Mouse (Mus musculus): ENCODE measurements at regions not wholly inside any gene's neighbourhood (a gene's known extent, or its start where the extent isn't known, plus 50 kb on each side); places are given as distances from the start of the nearest gene placed in this dataset.

- DNase-seq: no peak
Measured at GRCm38 (mm10) chr13:71231182-71231581, 389.6 kb upstream of the Adamts16 start.

- DNase-seq: no peak
Measured at GRCm38 (mm10) chr13:71214776-71215175, 373.2 kb upstream of the Adamts16 start.

GRCm38 (mm10) chr13:71211363-71211762, 369.8 kb upstream of the Adamts16 start:
- no peak for DNase-seq

GRCm38 (mm10) chr13:71210658-71211251, 369.1 kb upstream of the Adamts16 start:
- DNase-seq: no peak

GRCm38 (mm10) chr13:71205708-71206107, 364.1 kb upstream of the Adamts16 start:
- DNase-seq: no peak

GRCm38 (mm10) chr13:71200656-71201055, 359.0 kb upstream of the Adamts16 start:
- DNase-seq: peak; percentile 11

- no peak for DNase-seq
Measured at GRCm38 (mm10) chr13:71195675-71196074, 354.1 kb upstream of the Adamts16 start.

- DNase-seq: no peak
Measured at GRCm38 (mm10) chr13:71184500-71184899, 342.9 kb upstream of the Adamts16 start.

- DNase-seq: no peak
Measured at GRCm38 (mm10) chr13:71179083-71179482, 337.5 kb upstream of the Adamts16 start.

- no peak for DNase-seq
Measured at GRCm38 (mm10) chr13:71174335-71174734, 332.7 kb upstream of the Adamts16 start.

GRCm38 (mm10) chr13:71166226-71166625, 324.6 kb upstream of the Adamts16 start:
- no peak for DNase-seq

GRCm38 (mm10) chr13:71165096-71165920, 323.7 kb upstream of the Adamts16 start:
- no peak for DNase-seq

- DNase-seq: no peak
Measured at GRCm38 (mm10) chr13:71164012-71164411, 322.4 kb upstream of the Adamts16 start.

- no peak for DNase-seq
Measured at GRCm38 (mm10) chr13:71162952-71163351, 321.3 kb upstream of the Adamts16 start.

- DNase-seq: no peak
Measured at GRCm38 (mm10) chr13:71158300-71158860, 316.8 kb upstream of the Adamts16 start.

GRCm38 (mm10) chr13:71157656-71158299, 316.2 kb upstream of the Adamts16 start:
- DNase-seq: no peak

- DNase-seq: no peak
Measured at GRCm38 (mm10) chr13:71150092-71150491, 308.5 kb upstream of the Adamts16 start.

- DNase-seq: no peak
Measured at GRCm38 (mm10) chr13:71149303-71149696, 307.7 kb upstream of the Adamts16 start.

- DNase-seq: no peak
Measured at GRCm38 (mm10) chr13:71148491-71149302, 307.1 kb upstream of the Adamts16 start.

- DNase-seq: peak; percentile 18
Measured at GRCm38 (mm10) chr13:71146859-71147443, 305.3 kb upstream of the Adamts16 start.

GRCm38 (mm10) chr13:71138745-71139312, 297.2 kb upstream of the Adamts16 start:
- no peak for DNase-seq
